Mouse (Mus musculus): ENCODE results near the gene Helq.

GRCm38 (mm10) chr5:100776900-100777299 is 21.5 kb downstream of the Helq start:
- TF ChIP-seq CTCF (IDR thresholded peaks at IDR 0.05; ENCODE audit: insufficient read depth, low read length) = no peak
- no peak for TF ChIP-seq POLR2A (IDR thresholded peaks at IDR 0.05; ENCODE audit: borderline replicate concordance, extremely low read depth, low read depth, low read length)

Measured in lung, adult 2 months (tissue).